Mouse (Mus musculus) lung, postnatal 10 days (tissue): ENCODE measurements at regions not wholly inside any gene's neighbourhood (a gene's known extent, or its start where the extent isn't known, plus 50 kb on each side); places are given as distances from the start of the nearest gene placed in this dataset.

Experiments used
- DNase-seq: peaks from one replicate; pipeline ENCODE4 v3.0.0; 2021

GRCm38 (mm10) chr1:128722061-128722471 is 130.0 kb upstream of the Cxcr4 start:
- peak; percentile 51 for DNase-seq

- DNase-seq = no peak
Observed at GRCm38 (mm10) chr1:128714843-128715242, 122.8 kb upstream of the Cxcr4 start.

GRCm38 (mm10) chr1:128712876-128713275 is 120.8 kb upstream of the Cxcr4 start:
- DNase-seq = peak; percentile 41

- DNase-seq = no peak
Observed at GRCm38 (mm10) chr1:128711121-128711520, 119.0 kb upstream of the Cxcr4 start.

- no peak for DNase-seq
Observed at GRCm38 (mm10) chr1:128707747-128708146, 115.7 kb upstream of the Cxcr4 start.

- no peak for DNase-seq
Observed at GRCm38 (mm10) chr1:128706167-128706566, 114.1 kb upstream of the Cxcr4 start.

GRCm38 (mm10) chr1:128705071-128705503 is 113.0 kb upstream of the Cxcr4 start:
- peak; percentile 29 for DNase-seq

GRCm38 (mm10) chr1:128701326-128701725 is 109.2 kb upstream of the Cxcr4 start:
- no peak for DNase-seq

GRCm38 (mm10) chr1:128697962-128698361 is 105.9 kb upstream of the Cxcr4 start:
- DNase-seq = no peak

GRCm38 (mm10) chr1:128695936-128696335 is 103.8 kb upstream of the Cxcr4 start:
- DNase-seq = no peak

GRCm38 (mm10) chr1:128692799-128693198 is 100.7 kb upstream of the Cxcr4 start:
- no peak for DNase-seq

DNA sequence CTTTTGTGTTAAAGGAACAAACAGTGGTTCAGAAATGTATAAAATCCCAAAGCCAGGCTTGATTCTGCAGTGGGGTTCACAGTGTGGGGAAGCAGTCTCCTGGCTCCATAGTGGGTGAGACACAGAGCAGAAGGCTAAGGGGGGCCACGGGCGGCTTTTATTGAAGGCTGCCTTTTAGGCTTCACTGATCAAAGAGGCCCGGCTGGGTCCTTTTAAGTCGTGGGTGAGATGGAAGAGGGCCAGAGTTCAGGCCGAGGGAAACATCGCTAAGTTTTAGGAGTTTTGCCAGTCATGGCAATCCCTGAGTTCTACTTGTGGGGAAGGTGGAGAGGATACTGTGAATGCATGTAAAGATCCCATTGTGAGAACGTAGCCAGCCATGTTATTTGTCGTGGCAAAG is 100.2 kb upstream of the Cxcr4 start:
- DNase-seq = no peak

DNA sequence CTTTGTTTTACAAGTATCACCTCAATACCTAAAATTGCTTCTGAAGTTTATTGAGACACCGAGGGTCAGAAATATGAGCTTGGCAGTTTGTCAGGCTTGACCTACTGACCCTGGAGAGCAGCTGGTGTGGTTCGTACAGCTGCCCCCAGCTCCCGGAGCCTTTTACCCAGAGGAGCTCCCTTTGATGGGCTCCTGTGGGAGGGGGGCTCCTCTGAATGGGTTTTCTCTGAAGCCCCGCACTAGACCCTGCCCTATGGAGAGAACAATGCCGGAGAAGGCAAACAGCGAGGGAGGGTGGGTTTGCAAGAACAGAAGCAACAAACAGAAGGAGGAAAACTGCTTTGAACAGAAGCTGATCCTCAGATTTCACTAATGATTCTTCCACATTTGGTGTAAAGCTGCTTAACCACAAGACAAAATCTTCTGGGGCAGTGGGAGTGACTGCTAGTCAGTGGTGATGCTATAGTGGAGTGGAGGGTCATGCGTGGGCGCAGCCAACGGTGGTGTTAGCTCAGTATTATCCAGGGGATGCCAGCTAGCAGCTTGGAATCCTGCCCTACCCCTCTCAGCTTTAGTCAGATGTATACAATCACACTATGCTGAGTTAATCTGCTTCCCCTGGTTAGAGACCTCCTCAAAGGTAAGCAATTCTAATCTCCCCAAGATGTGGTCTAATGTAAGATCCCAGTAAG is 95.3 kb upstream of the Cxcr4 start:
- DNase-seq = no peak

GRCm38 (mm10) chr1:128685467-128686137 is 93.5 kb upstream of the Cxcr4 start:
- no peak for DNase-seq

DNA sequence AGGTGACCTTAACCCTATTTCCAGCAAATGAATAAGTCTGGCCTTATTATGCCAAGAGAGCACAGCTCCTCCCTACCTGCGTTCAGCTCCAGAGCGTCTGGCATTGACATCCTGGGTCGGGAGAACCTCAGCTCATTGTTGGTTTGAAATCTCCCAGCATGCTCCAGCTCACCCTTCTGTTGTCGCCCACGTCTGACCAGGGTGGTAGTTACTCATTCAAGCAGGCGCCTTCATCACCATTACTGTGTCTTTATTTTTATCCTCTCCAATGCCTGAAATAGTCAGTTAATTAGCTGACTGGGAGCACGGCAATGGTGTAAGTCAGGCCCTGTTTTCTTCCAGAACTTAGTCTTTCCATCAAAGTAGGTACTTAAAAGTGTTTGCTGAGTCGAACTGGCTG is 90.8 kb upstream of the Cxcr4 start:
- DNase-seq = no peak

DNA sequence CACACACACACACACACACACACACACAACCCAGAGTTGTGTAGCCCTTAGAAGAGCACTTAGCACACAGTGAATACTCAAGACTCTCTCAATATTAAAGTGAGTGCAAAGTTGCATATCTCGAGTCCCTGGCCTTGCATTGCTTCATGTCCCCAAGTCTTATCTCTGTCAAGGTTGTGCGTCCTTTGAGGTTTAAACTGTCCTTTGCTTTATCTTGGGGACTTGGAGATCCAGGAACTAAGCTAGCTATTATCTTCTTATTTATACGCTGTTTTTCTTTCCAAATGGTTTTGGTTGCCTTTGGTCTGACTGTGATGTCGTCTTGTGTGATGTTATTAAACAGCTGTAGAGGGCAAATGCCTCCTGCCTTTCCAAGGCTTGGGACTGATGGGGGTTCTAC is 89.2 kb upstream of the Cxcr4 start:
- DNase-seq = no peak

GRCm38 (mm10) chr1:128680538-128680937 is 88.4 kb upstream of the Cxcr4 start:
- DNase-seq = no peak

DNA sequence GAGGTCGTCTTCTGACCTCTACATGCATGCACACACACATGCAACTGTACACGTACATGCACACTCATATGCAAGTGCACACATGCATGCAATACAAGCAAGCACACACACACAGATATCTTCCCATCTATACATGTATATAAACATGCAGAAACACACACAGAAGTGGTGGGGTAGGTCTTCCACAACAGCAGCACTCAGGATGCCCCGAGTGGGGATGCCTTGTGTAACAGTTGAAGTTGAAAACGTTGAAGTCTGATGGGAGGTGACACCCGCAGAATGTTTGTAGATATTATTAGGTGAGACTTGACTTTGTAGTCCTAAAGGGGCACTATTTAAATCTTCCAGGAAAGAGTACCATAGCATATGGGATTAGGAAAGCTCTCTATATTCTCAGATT is 87.9 kb upstream of the Cxcr4 start:
- no peak for DNase-seq

DNA sequence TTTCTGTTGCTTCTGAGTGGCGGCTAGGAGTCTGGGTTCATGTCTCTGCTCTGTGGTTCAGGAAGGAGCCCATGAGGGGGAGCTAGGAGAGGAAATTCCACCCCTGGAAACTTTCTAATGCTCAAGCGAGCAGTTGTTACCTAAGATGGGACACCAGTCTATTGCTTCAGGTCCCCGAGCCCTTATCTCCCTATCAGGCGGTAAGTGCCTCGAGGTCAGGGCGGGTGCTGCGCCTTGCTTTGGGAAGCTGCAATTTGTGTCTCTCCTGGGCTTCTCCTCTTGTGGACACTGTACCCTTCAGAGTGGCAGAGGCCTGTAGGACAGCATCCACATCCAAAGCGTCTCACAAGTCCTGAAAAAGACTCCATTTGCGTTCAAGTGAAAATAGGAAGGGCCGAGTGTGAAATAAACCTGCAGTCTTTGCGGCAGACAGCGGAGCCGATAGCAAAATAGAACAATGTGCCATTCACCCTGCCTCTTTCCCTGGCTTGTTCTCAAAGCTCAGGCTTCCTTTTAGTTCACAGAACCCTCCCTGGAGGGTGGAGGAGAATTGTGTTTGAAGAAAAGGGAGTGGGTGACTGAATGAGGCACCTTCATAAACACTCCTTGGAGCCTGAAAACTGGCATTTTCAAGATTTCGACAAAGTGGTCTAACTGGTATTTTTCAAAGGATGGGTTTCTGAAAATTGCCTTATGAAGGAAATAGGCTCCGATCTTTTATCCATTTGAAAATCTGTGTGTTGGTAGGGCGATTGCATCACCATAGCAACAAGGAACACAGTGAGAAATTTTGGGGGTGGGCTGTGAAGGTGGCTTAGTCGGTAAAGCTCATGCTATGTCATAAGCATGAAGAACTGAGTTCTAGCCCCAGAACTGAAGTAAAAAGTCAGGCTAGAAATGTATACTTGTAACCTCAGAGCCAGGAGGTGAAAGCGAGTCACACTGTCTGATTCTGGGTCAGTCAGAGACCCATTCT is 87.2 kb upstream of the Cxcr4 start:
- no peak for DNase-seq

DNA sequence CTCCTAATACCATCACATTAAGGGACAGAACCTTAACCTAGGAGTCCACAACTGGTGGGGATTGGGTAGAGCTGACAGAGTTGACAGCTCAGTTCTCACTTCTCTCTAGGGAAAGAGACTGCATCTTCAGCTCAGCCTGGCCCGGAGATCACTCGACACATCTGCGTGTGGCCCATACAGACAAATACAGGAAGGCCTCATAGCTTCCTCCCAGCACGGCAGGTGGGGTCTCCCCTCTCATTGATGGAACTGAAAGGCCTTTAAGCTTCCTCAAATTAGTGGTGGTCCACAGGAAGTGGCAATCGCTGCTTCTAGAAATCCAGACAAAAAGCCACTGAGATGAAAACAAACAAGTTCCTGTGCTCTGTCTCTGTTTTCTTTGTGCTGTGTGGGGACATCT is 83.4 kb upstream of the Cxcr4 start:
- no peak for DNase-seq

- DNase-seq = no peak
Observed at GRCm38 (mm10) chr1:128672306-128672705, 80.2 kb upstream of the Cxcr4 start.

GRCm38 (mm10) chr1:128671495-128671894 is 79.4 kb upstream of the Cxcr4 start:
- DNase-seq = no peak

DNA sequence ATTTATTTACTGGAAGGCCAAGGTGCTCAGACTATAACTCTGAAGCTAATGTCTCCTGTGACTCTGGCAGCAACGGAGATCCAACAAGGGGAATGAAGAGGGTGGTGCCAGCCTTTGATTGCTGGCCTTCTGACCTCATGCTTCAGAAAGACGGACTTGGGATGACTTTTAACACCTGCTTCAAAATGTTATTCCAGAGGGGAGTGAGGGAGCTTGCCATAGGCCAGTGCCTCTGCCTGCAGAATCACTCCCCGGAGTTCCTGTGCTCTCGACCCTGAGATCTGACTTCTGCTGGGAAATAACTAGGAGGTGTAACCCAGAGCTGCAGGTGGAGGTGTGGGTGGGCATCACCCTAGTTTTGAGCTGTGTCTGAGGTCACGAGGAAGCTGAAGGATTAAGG is 78.9 kb upstream of the Cxcr4 start:
- no peak for DNase-seq
